Mouse (Mus musculus) bone marrow macrophage, adult 2 months (primary cell): ENCODE measurements around the gene Hes2.

ENCODE experiments used
- CTCF ChIP-seq: IDR thresholded peaks from 2 replicates; pipeline ENCODE4 v1.5.1; 2012; ENCODE audit warnings: low read depth, mild to moderate bottlenecking, low read length, moderate library complexity
- POLR2A ChIP-seq: IDR thresholded peaks from 2 replicates; pipeline ENCODE4 v1.6.1; 2012; ENCODE audit warnings: mild to moderate bottlenecking, low read depth, low read length, borderline replicate concordance

GRCm38 (mm10) chr4:152127884-152128283, 30.8 kb upstream of the Hes2 start:
- TF ChIP-seq CTCF = no peak
- TF ChIP-seq POLR2A = no peak
